Mouse (Mus musculus): ENCODE measurements around the gene Ppm1l. TPM values are rescaled to one million over a fixed set of nuclear protein-coding genes. Genes with fewer than 3 reads are reported as not detected.

Ppm1l gene
- polyA plus RNA-seq, 1 experiment from 2014 or later, result 19.3 TPM

- Histone ChIP-seq H3K36me3 (ENCODE audit: control insufficient read depth, insufficient read depth, low read length) (no peaks in the 10 kb centered on the region), H3K9ac (ENCODE audit: low read depth, low read length) (no peak overlapping the region), H3K4me1 (ENCODE audit: control insufficient read depth, insufficient read depth, low read length) (no peaks in the 10 kb centered on the region), H3K4me2 (ENCODE audit: low read length) (no peak overlapping the region), H3K27ac (ENCODE audit: low read length) (no peak overlapping the region), H3K4me3 (ENCODE audit: low read depth, low read length) (no peak overlapping the region), H3K9me3 (replicated peaks; ENCODE audit: control insufficient read depth, low read length, poor library complexity, severe bottlenecking) (no peaks in the 10 kb centered on the region), H3K27me3 (ENCODE audit: control insufficient read depth, insufficient read depth, low read depth, low read length) (no peaks in the 10 kb centered on the region)
- 92% methylated on average over 4 of the region's 4 CpGs for WGBS
- no peak for ATAC-seq
Observed at GRCm38 (mm10) chr3:69346514-69346913, 29.9 kb downstream of the Ppm1l start.

GRCm38 (mm10) chr3:69348197-69348920, 31.7 kb downstream of the Ppm1l start:
- H3K4me1 ChIP-seq (ENCODE audit: control insufficient read depth, insufficient read depth, low read length), result no peaks in the 10 kb centered on the region
- no peak overlapping the region for H3K4me2 ChIP-seq (ENCODE audit: low read length)
- H3K27me3 ChIP-seq (ENCODE audit: control insufficient read depth, insufficient read depth, low read depth, low read length), result no peaks in the 10 kb centered on the region
- H3K9ac ChIP-seq (ENCODE audit: low read depth, low read length), result no peak overlapping the region
- H3K36me3 ChIP-seq (ENCODE audit: control insufficient read depth, insufficient read depth, low read length), result no peaks in the 10 kb centered on the region
- H3K9me3 ChIP-seq (replicated peaks; ENCODE audit: control insufficient read depth, low read length, poor library complexity, severe bottlenecking), result no peaks in the 10 kb centered on the region
- no peak for ATAC-seq
- WGBS, result 86% methylated on average over 11 of the region's 11 CpGs
- H3K4me3 ChIP-seq (ENCODE audit: low read depth, low read length), result no peak overlapping the region
- no peak overlapping the region for H3K27ac ChIP-seq (ENCODE audit: low read length)

GRCm38 (mm10) chr3:69348921-69349237, 32.2 kb downstream of the Ppm1l start:
- H3K9ac ChIP-seq (ENCODE audit: low read depth, low read length), result no peak overlapping the region
- H3K9me3 ChIP-seq (replicated peaks; ENCODE audit: control insufficient read depth, low read length, poor library complexity, severe bottlenecking), result no peaks in the 10 kb centered on the region
- 90% methylated on average over 4 of the region's 4 CpGs for WGBS
- no peak overlapping the region for H3K4me2 ChIP-seq (ENCODE audit: low read length)
- no peak overlapping the region for H3K4me3 ChIP-seq (ENCODE audit: low read depth, low read length)
- H3K4me1 ChIP-seq (ENCODE audit: control insufficient read depth, insufficient read depth, low read length), result no peaks in the 10 kb centered on the region
- no peaks in the 10 kb centered on the region for H3K36me3 ChIP-seq (ENCODE audit: control insufficient read depth, insufficient read depth, low read length)
- no peak overlapping the region for H3K27ac ChIP-seq (ENCODE audit: low read length)
- no peak for ATAC-seq
- no peaks in the 10 kb centered on the region for H3K27me3 ChIP-seq (ENCODE audit: control insufficient read depth, insufficient read depth, low read depth, low read length)

- WGBS, result 91% methylated on average over 6 of the region's 6 CpGs
- H3K4me2 ChIP-seq (ENCODE audit: low read length), result no peak overlapping the region
- H3K9ac ChIP-seq (ENCODE audit: low read depth, low read length), result no peak overlapping the region
- H3K9me3 ChIP-seq (replicated peaks; ENCODE audit: control insufficient read depth, low read length, poor library complexity, severe bottlenecking), result no peaks in the 10 kb centered on the region
- H3K4me1 ChIP-seq (ENCODE audit: control insufficient read depth, insufficient read depth, low read length), result no peaks in the 10 kb centered on the region
- no peak for ATAC-seq
- no peak overlapping the region for H3K4me3 ChIP-seq (ENCODE audit: low read depth, low read length)
- no peak overlapping the region for H3K27ac ChIP-seq (ENCODE audit: low read length)
- H3K27me3 ChIP-seq (ENCODE audit: control insufficient read depth, insufficient read depth, low read depth, low read length), result no peaks in the 10 kb centered on the region
- no peaks in the 10 kb centered on the region for H3K36me3 ChIP-seq (ENCODE audit: control insufficient read depth, insufficient read depth, low read length)
Observed at GRCm38 (mm10) chr3:69349973-69350372, 33.3 kb downstream of the Ppm1l start.

- Histone ChIP-seq H3K4me3 (ENCODE audit: low read depth, low read length) (no peak overlapping the region), H3K27me3 (ENCODE audit: control insufficient read depth, insufficient read depth, low read depth, low read length) (no peaks in the 10 kb centered on the region), H3K27ac (ENCODE audit: low read length) (no peak overlapping the region), H3K9me3 (replicated peaks; ENCODE audit: control insufficient read depth, low read length, poor library complexity, severe bottlenecking) (no peaks in the 10 kb centered on the region), H3K4me2 (ENCODE audit: low read length) (no peak overlapping the region), H3K4me1 (ENCODE audit: control insufficient read depth, insufficient read depth, low read length) (no peaks in the 10 kb centered on the region; the same call in 1 of the 2 replicates), H3K9ac (ENCODE audit: low read depth, low read length) (no peak overlapping the region), H3K36me3 (ENCODE audit: control insufficient read depth, insufficient read depth, low read length) (no peaks in the 10 kb centered on the region)
- 91% methylated on average over 1 of the region's 1 CpGs for WGBS
- ATAC-seq, result no peak
Observed at GRCm38 (mm10) chr3:69352194-69352593, 35.5 kb downstream of the Ppm1l start.

- no peaks in the 10 kb centered on the region for H3K36me3 ChIP-seq (ENCODE audit: control insufficient read depth, insufficient read depth, low read length)
- 89% methylated on average over 2 of the region's 2 CpGs for WGBS
- no peak overlapping the region for H3K4me2 ChIP-seq (ENCODE audit: low read length)
- H3K9me3 ChIP-seq (replicated peaks; ENCODE audit: control insufficient read depth, low read length, poor library complexity, severe bottlenecking), result no peaks in the 10 kb centered on the region
- no peak overlapping the region for H3K27ac ChIP-seq (ENCODE audit: low read length)
- H3K27me3 ChIP-seq (ENCODE audit: control insufficient read depth, insufficient read depth, low read depth, low read length), result no peaks in the 10 kb centered on the region
- no peak overlapping the region for H3K9ac ChIP-seq (ENCODE audit: low read depth, low read length)
- no peak for ATAC-seq
- no peaks in the 10 kb centered on the region; the same call in 1 of the 2 replicates for H3K4me1 ChIP-seq (ENCODE audit: control insufficient read depth, insufficient read depth, low read length)
- H3K4me3 ChIP-seq (ENCODE audit: low read depth, low read length), result no peak overlapping the region
Observed at GRCm38 (mm10) chr3:69354681-69355080, 38.0 kb downstream of the Ppm1l start.

- H3K27me3 ChIP-seq (ENCODE audit: control insufficient read depth, insufficient read depth, low read depth, low read length), result no peaks in the 10 kb centered on the region
- H3K9ac ChIP-seq (ENCODE audit: low read depth, low read length), result no peak overlapping the region
- no peaks in the 10 kb centered on the region; the same call in 1 of the 2 replicates for H3K4me1 ChIP-seq (ENCODE audit: control insufficient read depth, insufficient read depth, low read length)
- no peaks in the 10 kb centered on the region for H3K9me3 ChIP-seq (replicated peaks; ENCODE audit: control insufficient read depth, low read length, poor library complexity, severe bottlenecking)
- no peaks in the 10 kb centered on the region for H3K36me3 ChIP-seq (ENCODE audit: control insufficient read depth, insufficient read depth, low read length)
- no peak overlapping the region for H3K4me2 ChIP-seq (ENCODE audit: low read length)
- WGBS, result 78% methylated on average over 7 of the region's 7 CpGs
- H3K27ac ChIP-seq (ENCODE audit: low read length), result no peak overlapping the region
- H3K4me3 ChIP-seq (ENCODE audit: low read depth, low read length), result no peak overlapping the region
- no peak for ATAC-seq
Observed at GRCm38 (mm10) chr3:69356078-69356665, 39.5 kb downstream of the Ppm1l start.

GRCm38 (mm10) chr3:69356781-69357180, 40.1 kb downstream of the Ppm1l start:
- 83% methylated on average over 5 of the region's 5 CpGs for WGBS
- Histone ChIP-seq H3K36me3 (ENCODE audit: control insufficient read depth, insufficient read depth, low read length) (no peaks in the 10 kb centered on the region), H3K27ac (ENCODE audit: low read length) (no peak overlapping the region), H3K9me3 (replicated peaks; ENCODE audit: control insufficient read depth, low read length, poor library complexity, severe bottlenecking) (no peaks in the 10 kb centered on the region), H3K9ac (ENCODE audit: low read depth, low read length) (no peak overlapping the region), H3K27me3 (ENCODE audit: control insufficient read depth, insufficient read depth, low read depth, low read length) (no peaks in the 10 kb centered on the region), H3K4me2 (ENCODE audit: low read length) (no peak overlapping the region), H3K4me3 (ENCODE audit: low read depth, low read length) (no peak overlapping the region), H3K4me1 (ENCODE audit: control insufficient read depth, insufficient read depth, low read length) (peaks cover 3% of the 10 kb centered on the region; the same call in 1 of the 2 replicates)
- ATAC-seq, result no peak

GRCm38 (mm10) chr3:69357897-69358619, 41.4 kb downstream of the Ppm1l start:
- Histone ChIP-seq H3K27me3 (ENCODE audit: control insufficient read depth, insufficient read depth, low read depth, low read length) (no peaks in the 10 kb centered on the region), H3K9me3 (replicated peaks; ENCODE audit: control insufficient read depth, low read length, poor library complexity, severe bottlenecking) (no peaks in the 10 kb centered on the region), H3K27ac (ENCODE audit: low read length) (no peak overlapping the region), H3K4me3 (ENCODE audit: low read depth, low read length) (no peak overlapping the region), H3K4me2 (ENCODE audit: low read length) (no peak overlapping the region), H3K36me3 (ENCODE audit: control insufficient read depth, insufficient read depth, low read length) (no peaks in the 10 kb centered on the region), H3K9ac (ENCODE audit: low read depth, low read length) (no peak overlapping the region), H3K4me1 (ENCODE audit: control insufficient read depth, insufficient read depth, low read length) (peaks cover 9% of the 10 kb centered on the region)
- 87% methylated on average over 12 of the region's 12 CpGs for WGBS
- no peak for ATAC-seq
